ENCODE assay signal across 23 mouse cellular contexts in genomic region chr1:184019042-184019721, GRCm38 (mm10). TPM values are rescaled to one million over a fixed set of nuclear protein-coding genes. Genes with fewer than 3 reads are reported as not detected.
A peak's percentile ranks its signal among the peaks of the same experiment; 100 is the strongest.
DNase-seq lines count a peak whose midpoint lies in the region; ATAC-seq and TF ChIP-seq lines count a peak whose summit lies in the region.
"Had no signal": no experiment of that assay in that cellular context is flagged by ENCODE, and none has a peak within 500 bp of the region (broad histone marks: within the 10 kb centered on the region; RNA-seq: fewer than 3 reads in every experiment).

No protein-coding gene starts in this region.

- H3K27me3 ChIP-seq in forebrain, embryonic 11.5 days (ENCODE audit: control insufficient read depth, insufficient read depth, low read length), result no peaks in the 10 kb centered on the region
- no peaks in the 10 kb centered on the region for H3K27me3 ChIP-seq in forebrain, embryonic 12.5 days
- H3K27me3 ChIP-seq in hindbrain, embryonic 10.5 days (ENCODE audit: insufficient read depth, poor library complexity, severe bottlenecking), result no peaks in the 10 kb centered on the region
- H3K27me3 ChIP-seq in hindbrain, embryonic 11.5 days (ENCODE audit: control insufficient read depth, insufficient read depth, low read length), result no peaks in the 10 kb centered on the region
- no peaks in the 10 kb centered on the region for H3K27me3 ChIP-seq in lung, embryonic 15.5 days
- H3K27me3 ChIP-seq: embryonic facial prominence, embryonic 13.5 days; hindbrain, embryonic 15.5 days; kidney, embryonic 15.5 days; limb, embryonic 13.5 days; midbrain, embryonic 15.5 days had no signal

- ATAC-seq in forebrain, embryonic 11.5 days (replicated peaks; ENCODE audit: low FRiP score), result 0 out of 2 replicates have a peak, but pooled peaks have one; percentile 34
- ATAC-seq in forebrain, embryonic 12.5 days (ENCODE audit: low FRiP score), result no peak
- no peak for ATAC-seq in hindbrain, embryonic 11.5 days (ENCODE audit: low FRiP score)
- ATAC-seq in lung, embryonic 15.5 days (ENCODE audit: borderline replicate concordance, extremely low read depth, low FRiP score, low TSS enrichment), result peak; percentile 27; the same call in 1 of the 2 replicates
- ATAC-seq: CD4-positive, CD25-positive, alpha-beta regulatory T cell, adult 4 months; forebrain, embryonic 16.5 days; intestine, embryonic 16.5 days; midbrain, embryonic 15.5 days had no signal

- no peaks in the 10 kb centered on the region for H3K36me3 ChIP-seq in forebrain, embryonic 11.5 days (ENCODE audit: control insufficient read depth, insufficient read depth, low read length)
- no peaks in the 10 kb centered on the region for H3K36me3 ChIP-seq in forebrain, embryonic 12.5 days (replicated peaks)
- no peaks in the 10 kb centered on the region for H3K36me3 ChIP-seq in hindbrain, embryonic 10.5 days
- H3K36me3 ChIP-seq in hindbrain, embryonic 11.5 days (ENCODE audit: control insufficient read depth, insufficient read depth, low read length), result no peaks in the 10 kb centered on the region
- no peaks in the 10 kb centered on the region for H3K36me3 ChIP-seq in lung, embryonic 15.5 days
- H3K36me3 ChIP-seq: embryonic facial prominence, embryonic 13.5 days; hindbrain, embryonic 15.5 days; kidney, embryonic 15.5 days; limb, embryonic 13.5 days; midbrain, embryonic 15.5 days had no signal

- no peak overlapping the region for H3K4me3 ChIP-seq in forebrain, embryonic 11.5 days (ENCODE audit: low read depth, low read length)
- no peak overlapping the region for H3K4me3 ChIP-seq in forebrain, embryonic 12.5 days (replicated peaks)
- H3K4me3 ChIP-seq in hindbrain, embryonic 10.5 days, result no peak overlapping the region
- H3K4me3 ChIP-seq in hindbrain, embryonic 11.5 days (ENCODE audit: low read depth, low read length), result no peak overlapping the region
- H3K4me3 ChIP-seq in lung, embryonic 15.5 days, result no peak overlapping the region
- no peak overlapping the region for H3K4me3 ChIP-seq in lung, adult 2 months (replicated peaks; ENCODE audit: extremely low read depth, low read depth, low read length)
- H3K4me3 ChIP-seq: embryonic facial prominence, embryonic 13.5 days; hindbrain, embryonic 15.5 days; kidney, embryonic 15.5 days; limb, embryonic 13.5 days; midbrain, embryonic 15.5 days had no signal

- WGBS in forebrain, embryonic 11.5 days, result 56% methylated on average over 6 of the region's 6 CpGs
- WGBS in forebrain, embryonic 12.5 days, result 59% methylated on average over 6 of the region's 6 CpGs
- 52% methylated on average over 6 of the region's 6 CpGs for whole genome bisulfite sequencing in hindbrain, embryonic 10.5 days
- 52% methylated on average over 6 of the region's 6 CpGs for WGBS in hindbrain, embryonic 11.5 days
- 47% methylated on average over 6 of the region's 6 CpGs for WGBS in lung, embryonic 15.5 days
- WGBS in lung, adult 2 months, result 64% methylated on average over 6 of the region's 6 CpGs

- H3K4me2 ChIP-seq in forebrain, embryonic 11.5 days (ENCODE audit: low read depth, low read length, severe bottlenecking), result no peak overlapping the region
- no peak overlapping the region for H3K4me2 ChIP-seq in forebrain, embryonic 12.5 days
- no peak overlapping the region for H3K4me2 ChIP-seq in hindbrain, embryonic 11.5 days (replicated peaks; ENCODE audit: low read depth, low read length)
- H3K4me2 ChIP-seq in lung, embryonic 15.5 days, result no peak overlapping the region
- H3K4me2 ChIP-seq: embryonic facial prominence, embryonic 13.5 days; hindbrain, embryonic 15.5 days; kidney, embryonic 15.5 days; limb, embryonic 13.5 days; midbrain, embryonic 15.5 days had no signal

- no peaks in the 10 kb centered on the region for H3K9me3 ChIP-seq in forebrain, embryonic 11.5 days (ENCODE audit: control insufficient read depth, low read length)
- H3K9me3 ChIP-seq in forebrain, embryonic 12.5 days, result no peaks in the 10 kb centered on the region
- H3K9me3 ChIP-seq in hindbrain, embryonic 10.5 days, result no peaks in the 10 kb centered on the region
- H3K9me3 ChIP-seq in hindbrain, embryonic 11.5 days (ENCODE audit: control insufficient read depth, low read length), result no peaks in the 10 kb centered on the region
- H3K9me3 ChIP-seq in lung, embryonic 15.5 days, result no peaks in the 10 kb centered on the region
- H3K9me3 ChIP-seq: embryonic facial prominence, embryonic 13.5 days; hindbrain, embryonic 15.5 days; kidney, embryonic 15.5 days; limb, embryonic 13.5 days; midbrain, embryonic 15.5 days had no signal

- no peaks in the 10 kb centered on the region for H3K4me1 ChIP-seq in forebrain, embryonic 11.5 days (replicated peaks; ENCODE audit: control insufficient read depth, insufficient read depth, low read length)
- no peaks in the 10 kb centered on the region; the same call in 1 of the 2 replicates for H3K4me1 ChIP-seq in forebrain, embryonic 12.5 days
- peaks cover 8% of the 10 kb centered on the region; the same call in 1 of the 2 replicates for H3K4me1 ChIP-seq in hindbrain, embryonic 10.5 days (replicated peaks)
- H3K4me1 ChIP-seq in hindbrain, embryonic 11.5 days (replicated peaks; ENCODE audit: control insufficient read depth, insufficient read depth, low read length), result no peaks in the 10 kb centered on the region
- 0 out of 2 replicates have a peak, but pooled peaks cover 2% of the 10 kb centered on the region for H3K4me1 ChIP-seq in lung, embryonic 15.5 days
- H3K4me1 ChIP-seq in lung, adult 2 months (ENCODE audit: control insufficient read depth, insufficient read depth, low read length), result no peaks in the 10 kb centered on the region
- H3K4me1 ChIP-seq: embryonic facial prominence, embryonic 13.5 days; hindbrain, embryonic 15.5 days; limb, embryonic 13.5 days; midbrain, embryonic 15.5 days had no signal

- DNase-seq in forebrain, embryonic 11.5 days (ENCODE audit: low spot score), result no peak
- no peak for DNase-seq in hindbrain, embryonic 10.5 days (ENCODE audit: low spot score)
- no peak for DNase-seq in hindbrain, embryonic 11.5 days (ENCODE audit: low spot score)
- DNase-seq in lung, adult 2 months, result no peak
- peak; percentile 56 for DNase-seq in R1 (ENCODE audit: low read depth, low spot score)
- DNase-seq in thymus, postnatal 36 days, result no peak
- DNase-seq: adrenal gland, adult 2 months; cerebellum, adult 9-10 months; gastrocnemius, postnatal 36 days; heart, postnatal 10 days; right cerebral cortex, postnatal 14 days; spleen, adult 18-20 months; thymus, adult 2 months had no signal

- no peak for TF ChIP-seq POLR2A in lung, adult 2 months (IDR thresholded peaks at IDR 0.05; ENCODE audit: borderline replicate concordance, extremely low read depth, low read depth, low read length)

- no peak overlapping the region for H3K9ac ChIP-seq in forebrain, embryonic 11.5 days (ENCODE audit: low read length)
- H3K9ac ChIP-seq in forebrain, embryonic 12.5 days, result no peak overlapping the region
- no peak overlapping the region for H3K9ac ChIP-seq in hindbrain, embryonic 11.5 days (ENCODE audit: low read depth, low read length)
- no peak overlapping the region for H3K9ac ChIP-seq in lung, embryonic 15.5 days
- H3K9ac ChIP-seq: embryonic facial prominence, embryonic 13.5 days; hindbrain, embryonic 15.5 days; kidney, embryonic 15.5 days; limb, embryonic 13.5 days; midbrain, embryonic 15.5 days had no signal

- no peak overlapping the region for H3K27ac ChIP-seq in forebrain, embryonic 11.5 days (ENCODE audit: low read depth, low read length)
- no peak overlapping the region for H3K27ac ChIP-seq in forebrain, embryonic 12.5 days
- 0 out of 2 replicates have a peak overlapping the region, but pooled peaks have one; percentile 35 for H3K27ac ChIP-seq in hindbrain, embryonic 10.5 days
- H3K27ac ChIP-seq in hindbrain, embryonic 11.5 days (ENCODE audit: low read depth, low read length), result no peak overlapping the region
- no peak overlapping the region for H3K27ac ChIP-seq in lung, embryonic 15.5 days
- H3K27ac ChIP-seq: embryonic facial prominence, embryonic 13.5 days; hindbrain, embryonic 15.5 days; kidney, embryonic 15.5 days; limb, embryonic 13.5 days; midbrain, embryonic 15.5 days had no signal

- no peak for TF ChIP-seq CTCF in lung, adult 2 months (IDR thresholded peaks at IDR 0.05; ENCODE audit: insufficient read depth, low read length)

RNA-seq across cellular contexts. Expression of gene Dusp10, which starts 6.1 kb away (rescaled TPM):
- polyA plus RNA-seq in forebrain, embryonic 11.5 days (2014; fragmentation: Nextera tagmentation; extraction: Ambion mirVana), result 10.0 and 10.8 TPM in 2 replicates
- 10.2 and 11.4 TPM in 2 replicates for polyA plus RNA-seq in forebrain, embryonic 12.5 days (2016; fragmentation: Nextera tagmentation; extraction: Ambion mirVana)
- 6.7 and 6.8 TPM in 2 replicates for polyA plus RNA-seq in hindbrain, embryonic 10.5 days (2016; fragmentation: Nextera tagmentation; extraction: Ambion mirVana)
- 6.5 and 7.2 TPM in 2 replicates for polyA plus RNA-seq in hindbrain, embryonic 11.5 days (2014; fragmentation: Nextera tagmentation; extraction: Ambion mirVana)
- polyA plus RNA-seq in lung, embryonic 15.5 days (2015; fragmentation: Nextera tagmentation; extraction: Ambion mirVana), result 6.7 and 7.8 TPM in 2 replicates
- polyA plus RNA-seq in lung, adult 2 months (2012; rRNA removed), result 13.6 and 16.4 TPM in 2 replicates

RNA-seq across cellular contexts. Expression of gene 1700056E22Rik, which starts 14.9 kb away (rescaled TPM):
- 1.2 and 2.0 TPM in 2 replicates for polyA plus RNA-seq in forebrain, embryonic 11.5 days (2014; fragmentation: Nextera tagmentation; extraction: Ambion mirVana)
- 1.9 and 2.5 TPM in 2 replicates for polyA plus RNA-seq in forebrain, embryonic 12.5 days (2016; fragmentation: Nextera tagmentation; extraction: Ambion mirVana)
- 1.6 TPM in 2 replicates for polyA plus RNA-seq in hindbrain, embryonic 10.5 days (2016; fragmentation: Nextera tagmentation; extraction: Ambion mirVana)
- 1.9 and 2.2 TPM in 2 replicates for polyA plus RNA-seq in hindbrain, embryonic 11.5 days (2014; fragmentation: Nextera tagmentation; extraction: Ambion mirVana)
- 1.1 and 1.5 TPM in 2 replicates for polyA plus RNA-seq in lung, embryonic 15.5 days (2015; fragmentation: Nextera tagmentation; extraction: Ambion mirVana)
- polyA plus RNA-seq in lung, adult 2 months (2012; rRNA removed), result 0.97 and 1.9 TPM in 2 replicates

Comparison
In these comparisons a context has a peak if more than half of its experiments do, and no peak if none do; other contexts are left out.
1. ATAC-seq: peak in forebrain, embryonic 11.5 days (single experiment) and lung, embryonic 15.5 days (single experiment); none in forebrain, embryonic 12.5 days (single experiment) and hindbrain, embryonic 11.5 days (single experiment).